Mouse (Mus musculus) adrenal gland, postnatal 14 days (tissue): Measurements from ENCODE around the gene Ccdc187. TPM values are rescaled to one million over a fixed set of nuclear protein-coding genes. Genes with fewer than 3 reads are reported as not detected.

Source experiments
- DNase-seq: peaks from one replicate; pipeline ENCODE4 v3.0.0; 2021; ENCODE audit warnings: mixed read lengths
- long read RNA-seq, 2 experiments: library from polyadenylated mRNA; stranded (forward); transcript quantifications; one replicate each; pipeline ENCODE4 v2.0.0; 2021
- total RNA-seq: library from RNA; stranded (reverse); gene quantifications from 2 replicates; pipeline ENCODE4 v1.2.3, GENCODE M21; 2021

The Ccdc187 gene
- total RNA-seq = 1.0 and 1.5 TPM in 2 replicates
- long read RNA-seq, experiment 1 = 0 reads
- long read RNA-seq, experiment 2, partial matches to known transcripts = 0 of 1 reads
- long read RNA-seq, experiment 2, other reads (novel, unspliced or antisense) = 1 of 1 reads

GRCm38 (mm10) chr2:26294457-26294856, at the start of gene Ccdc187:
TSS of gene Ccdc187 (minus strand) at chr2:26294557.
- DNase-seq = no peak

GRCm38 (mm10) chr2:26342609-26343490, 48.5 kb upstream of the Ccdc187 start:
- DNase-seq = peak; percentile 51

- DNase-seq = peak; percentile 65
These were observed 47.7 kb upstream of the Ccdc187 start for GRCm38 (mm10) chr2:26342044-26342443.

GRCm38 (mm10) chr2:26341510-26341981, 47.2 kb upstream of the Ccdc187 start:
- no peak for DNase-seq

- peak; percentile 75 for DNase-seq
These were observed 44.8 kb upstream of the Ccdc187 start for GRCm38 (mm10) chr2:26339204-26339551.

- no peak for DNase-seq
These were observed 44.2 kb upstream of the Ccdc187 start for GRCm38 (mm10) chr2:26338302-26339203.

- DNase-seq = no peak
These were observed 36.3 kb upstream of the Ccdc187 start for GRCm38 (mm10) chr2:26330702-26331101.

- no peak for DNase-seq
These were observed 35.7 kb upstream of the Ccdc187 start for GRCm38 (mm10) chr2:26330056-26330468.

- DNase-seq = peak; percentile 84
These were observed 35.0 kb upstream of the Ccdc187 start for GRCm38 (mm10) chr2:26329402-26329801.

- DNase-seq = peak; percentile 60
These were observed 33.5 kb upstream of the Ccdc187 start for GRCm38 (mm10) chr2:26327852-26328251.

- DNase-seq = peak; percentile 87
These were observed 31.2 kb upstream of the Ccdc187 start for GRCm38 (mm10) chr2:26325386-26326181.

GRCm38 (mm10) chr2:26324917-26325316, 30.6 kb upstream of the Ccdc187 start:
- peak; percentile 76 for DNase-seq

- DNase-seq = no peak
These were observed 29.4 kb upstream of the Ccdc187 start for GRCm38 (mm10) chr2:26323589-26324325.

- no peak for DNase-seq
These were observed 26.2 kb upstream of the Ccdc187 start for GRCm38 (mm10) chr2:26320245-26321185.

- DNase-seq = no peak
These were observed 25.3 kb upstream of the Ccdc187 start for GRCm38 (mm10) chr2:26319519-26320244.

- no peak for DNase-seq
These were observed 24.8 kb upstream of the Ccdc187 start for GRCm38 (mm10) chr2:26319109-26319508.

GRCm38 (mm10) chr2:26317991-26318672, 23.8 kb upstream of the Ccdc187 start:
- DNase-seq = no peak

GRCm38 (mm10) chr2:26317371-26317770, 23.0 kb upstream of the Ccdc187 start:
- no peak for DNase-seq
